Mouse (Mus musculus) heart, postnatal 10 days (tissue): ENCODE measurements around the gene Fam20c. TPM values are rescaled to one million over a fixed set of nuclear protein-coding genes. Genes with fewer than 3 reads are reported as not detected.

Source experiments
- DNase-seq, 2 experiments: peaks; one replicate each; pipeline ENCODE4 v3.0.0; 2021
- intact Hi-C: fragments of 180-260 bp; cut with DNase I; formaldehyde crosslinking; loops from one replicate; pipeline ENCODE4 v1.15.1; 2025
- total RNA-seq, 2 experiments: library from RNA; stranded (reverse); gene quantifications; 2 replicates each; pipeline ENCODE4 v1.2.3; 2021

The Fam20c gene
- 10 to 100 TPM; 11.2 to 14.7 TPM for total RNA-seq

DNA sequence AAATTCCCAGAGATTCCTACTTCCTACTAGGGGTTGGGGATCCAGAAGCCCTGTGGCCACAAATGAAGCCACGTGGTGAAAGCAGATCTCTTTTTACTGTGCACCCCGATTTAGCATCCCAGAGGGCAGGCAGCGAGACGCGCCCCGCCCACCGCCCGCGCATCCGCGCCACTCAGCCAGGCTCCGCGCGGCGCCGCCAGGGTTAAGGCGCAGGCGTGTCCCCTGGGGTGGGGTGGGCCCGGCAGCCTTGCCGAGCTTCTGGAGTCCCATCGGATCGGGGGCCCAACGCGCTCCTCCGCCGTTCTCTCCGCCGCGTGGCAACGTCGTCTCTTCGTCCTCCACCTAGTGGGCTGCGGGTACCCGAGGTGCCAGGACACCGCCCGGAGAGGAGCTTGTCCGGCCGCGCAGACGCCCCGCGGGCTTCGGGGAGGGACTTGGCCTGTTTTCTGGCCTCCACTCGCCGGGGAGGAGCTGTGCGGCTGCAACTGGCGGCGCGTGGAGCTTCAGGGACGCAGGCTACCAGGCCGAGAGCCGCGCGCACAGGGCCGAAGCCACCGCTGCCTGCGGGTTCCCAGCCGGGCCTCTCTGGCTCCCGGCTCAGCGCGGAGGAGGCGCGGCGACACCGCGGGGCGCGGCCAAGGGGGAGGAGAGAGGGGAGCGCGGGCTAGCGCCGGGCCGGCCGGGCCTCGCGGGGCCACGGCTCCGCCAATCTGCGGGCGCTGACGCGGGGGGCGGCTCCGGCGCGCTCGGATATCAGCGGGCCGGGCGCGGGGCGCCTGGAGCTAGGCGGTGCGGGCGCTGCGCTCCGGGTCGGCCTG lies at the start of gene Fam20c:
Gene Fam20c, plus strand, starts transcription at position 212 of the 818 bp plus-strand sequence.
- intact Hi-C loops: no loop called here

DNA sequence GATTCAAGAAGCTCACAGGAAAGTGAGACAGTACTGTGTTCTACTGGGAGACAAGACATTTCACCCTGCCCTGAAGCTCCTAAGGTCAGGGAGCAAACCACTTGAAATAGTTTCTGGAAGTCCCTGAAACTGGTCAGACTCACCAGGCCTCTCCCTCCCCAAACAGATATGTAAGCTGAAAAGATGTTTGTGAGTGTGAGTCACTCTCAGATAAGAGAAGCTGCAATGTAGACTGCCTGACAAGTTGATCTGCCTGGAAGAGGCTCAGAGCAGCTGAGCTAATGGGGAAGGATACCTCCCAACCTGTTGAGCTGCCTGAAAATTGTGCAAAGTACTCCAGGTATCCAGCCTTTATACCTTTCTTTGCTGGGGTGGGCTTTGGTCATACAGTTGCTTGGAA lies 46.9 kb upstream of the Fam20c start:
- DNase-seq: no peak
- intact Hi-C loops: no loop called here

More for the DNA sequence above, at the start of gene Fam20c:
- DNase-seq: peak; percentile 86 to 90

DNA sequence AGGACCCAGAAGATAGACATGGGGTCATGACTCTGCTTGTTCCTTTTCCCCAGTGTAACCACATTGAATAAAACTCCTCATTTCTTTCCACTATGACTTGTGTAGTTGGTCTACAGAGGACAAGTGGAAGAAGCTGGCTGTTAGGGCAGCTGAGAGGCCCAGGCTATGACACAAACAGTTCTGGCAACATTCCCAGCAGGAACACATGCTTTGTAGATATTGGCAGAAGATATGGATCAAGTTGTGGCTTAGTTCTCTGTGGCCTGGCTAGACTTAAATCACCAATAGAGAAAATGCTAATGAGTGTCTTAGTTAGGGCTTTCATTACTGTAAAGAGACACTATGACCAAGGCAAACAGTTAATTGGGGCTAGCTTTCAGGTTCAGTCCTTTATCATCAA lies 45.7 kb upstream of the Fam20c start:
- intact Hi-C loops: no loop called here
- no peak for DNase-seq

DNA sequence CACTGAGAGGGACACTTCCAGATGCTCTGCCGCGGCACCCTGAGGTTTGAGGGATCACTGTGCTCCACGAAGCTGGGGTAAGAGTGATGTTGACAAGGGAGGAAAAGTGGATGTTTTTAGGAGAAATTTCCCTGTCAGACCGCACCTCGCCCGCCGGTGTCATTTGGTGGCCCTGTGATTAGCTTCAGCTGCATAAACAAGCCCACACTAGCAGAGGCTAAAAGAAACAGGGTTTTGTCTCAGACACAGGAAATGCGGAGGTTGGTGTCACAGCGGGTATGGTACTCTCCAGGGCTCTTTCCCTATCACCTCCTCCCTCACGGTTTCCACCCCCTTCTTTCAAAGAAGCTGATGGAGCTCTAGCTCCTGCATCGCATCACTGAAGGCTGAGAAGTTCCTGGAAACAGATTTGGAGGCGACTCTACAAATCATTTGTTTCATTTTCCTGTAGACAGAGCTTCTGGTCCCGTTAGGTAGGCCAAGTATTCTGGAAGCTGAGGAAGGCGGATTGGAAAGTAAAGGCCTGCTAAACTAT lies 38.7 kb upstream of the Fam20c start:
- DNase-seq: no peak
- intact Hi-C loops: no loop called here

DNA sequence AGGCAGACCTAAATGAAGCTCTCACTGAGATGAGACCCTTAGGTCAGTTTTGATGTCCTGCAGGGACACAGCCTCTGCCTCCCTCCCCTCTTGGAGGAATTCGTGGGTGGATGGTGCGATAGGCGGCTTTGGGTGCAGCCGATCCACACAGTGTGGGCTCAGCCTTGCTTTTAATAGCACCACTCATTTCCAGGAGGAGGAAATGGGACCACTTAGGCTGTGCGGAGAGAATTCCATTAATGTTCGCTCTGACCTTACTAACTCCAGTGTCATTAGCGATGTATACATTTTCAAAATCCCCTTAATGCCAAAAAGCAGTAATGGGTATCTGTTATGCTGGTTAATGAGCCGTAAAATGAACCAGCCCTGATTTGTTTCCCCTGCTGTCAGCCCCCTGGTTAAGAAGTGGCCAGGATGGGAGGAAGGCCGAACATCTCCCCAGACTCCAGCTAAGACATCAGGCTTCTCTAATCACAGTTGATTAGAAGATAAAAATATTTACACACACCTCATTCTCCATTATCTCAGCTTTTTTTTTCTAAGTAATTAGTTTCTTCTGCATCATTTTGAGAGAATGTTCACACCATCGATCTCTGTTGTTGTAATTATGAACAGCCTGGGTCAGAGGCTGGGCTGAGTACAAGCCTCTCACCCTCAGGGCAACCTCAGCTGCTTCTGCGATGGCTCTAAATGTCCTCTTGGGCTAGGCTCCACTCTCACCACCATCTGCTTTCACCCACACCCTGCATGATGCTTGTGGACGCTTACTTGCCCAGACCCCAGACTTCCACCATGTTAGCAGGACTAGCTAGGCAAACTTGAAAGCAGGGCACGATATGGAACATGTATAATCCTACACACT lies 33.8 kb upstream of the Fam20c start:
- DNase-seq: no peak
- intact Hi-C loops: no loop called here

DNA sequence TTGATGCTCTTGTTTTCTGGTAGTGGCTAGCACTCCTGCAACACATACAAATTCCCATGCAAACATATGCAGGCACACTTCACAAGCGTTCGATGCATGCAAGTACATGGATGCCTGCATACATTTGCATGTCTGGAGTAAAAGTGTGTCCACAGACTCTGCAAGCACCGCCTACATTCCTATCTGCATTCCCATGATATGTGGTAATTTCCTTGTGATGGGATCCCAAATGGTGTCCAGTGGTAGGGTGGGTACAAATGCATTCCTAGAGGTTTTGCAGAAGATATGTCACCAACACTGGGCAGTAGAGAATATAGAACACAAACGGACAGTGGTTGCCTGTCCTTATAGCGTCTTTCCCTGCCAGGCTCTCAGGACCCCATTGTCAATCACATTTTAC lies 29.9 kb upstream of the Fam20c start:
- intact Hi-C loops: no loop called here
- no peak for DNase-seq

DNA sequence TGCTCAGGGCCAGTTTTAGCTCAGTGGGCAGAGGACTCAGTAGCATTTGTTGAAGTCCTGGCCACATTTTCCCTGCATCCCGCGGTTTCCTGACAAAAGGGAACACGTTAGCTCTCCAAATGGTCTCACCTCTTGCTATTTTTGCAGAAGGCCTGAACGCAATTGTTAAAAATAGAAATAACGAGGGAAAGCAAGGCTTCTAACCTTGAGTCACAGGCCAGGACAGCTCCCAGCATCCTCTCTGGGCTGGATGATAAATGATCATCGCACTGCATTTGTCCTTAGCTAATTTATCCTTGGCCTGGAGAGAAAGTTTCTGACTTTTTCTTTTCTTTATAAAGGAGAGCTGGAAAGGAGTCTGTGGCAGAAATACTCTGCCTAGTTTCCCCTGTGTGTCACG lies 29.2 kb upstream of the Fam20c start:
- DNase-seq: peak in 1 of 2 experiments; percentile 21
- intact Hi-C loops: no loop called here

DNA sequence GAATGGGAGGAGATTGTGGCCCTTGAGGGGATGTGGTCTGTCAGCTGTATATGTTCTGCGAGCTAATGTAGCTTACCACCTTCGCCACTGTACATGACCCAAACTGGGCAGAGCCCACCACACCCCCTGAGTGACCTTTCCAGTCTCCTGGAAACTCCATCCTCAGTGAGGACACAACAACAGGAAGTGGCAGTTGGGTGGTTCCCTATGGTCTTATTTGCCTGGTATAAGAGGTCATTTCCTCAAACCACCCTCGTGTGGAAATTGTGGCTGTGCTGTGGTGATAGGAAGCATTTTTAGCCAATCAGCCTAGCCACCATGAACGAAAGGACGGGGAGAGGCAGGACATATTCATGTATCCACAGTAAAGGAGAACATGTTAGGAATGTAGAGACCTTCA lies 23.5 kb upstream of the Fam20c start:
- DNase-seq: no peak
- intact Hi-C loops: no loop called here

DNA sequence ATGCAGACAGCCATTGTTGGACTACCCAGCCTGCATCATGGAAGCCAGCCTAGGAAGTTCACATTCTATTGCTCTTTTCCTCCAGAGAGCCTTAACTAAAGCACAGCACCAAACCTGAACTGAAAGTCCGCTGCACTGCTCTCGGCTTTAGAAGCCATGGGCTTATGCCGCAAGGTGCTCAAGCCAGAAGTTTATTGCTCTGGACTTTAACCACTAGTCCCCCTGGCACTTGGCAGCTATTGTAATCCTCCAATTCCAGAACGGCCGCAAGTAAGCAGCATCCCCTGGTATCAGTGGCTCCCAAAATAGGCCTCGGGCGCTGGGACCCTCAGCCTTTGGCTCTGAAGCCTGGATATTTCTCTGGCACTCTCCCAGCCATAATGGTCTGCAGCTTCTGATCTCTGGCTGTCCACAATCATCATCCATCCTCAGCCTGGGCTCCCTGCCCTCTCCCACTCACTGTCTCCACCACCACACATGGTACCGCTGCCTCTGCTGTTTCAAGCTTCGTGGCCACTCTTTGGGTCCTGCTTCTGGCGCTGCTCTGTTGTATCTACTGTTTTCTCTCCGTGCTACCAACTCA lies 20.9 kb upstream of the Fam20c start:
- peak in 1 of 2 experiments; percentile 35 for DNase-seq
- intact Hi-C loops: no loop called here

DNA sequence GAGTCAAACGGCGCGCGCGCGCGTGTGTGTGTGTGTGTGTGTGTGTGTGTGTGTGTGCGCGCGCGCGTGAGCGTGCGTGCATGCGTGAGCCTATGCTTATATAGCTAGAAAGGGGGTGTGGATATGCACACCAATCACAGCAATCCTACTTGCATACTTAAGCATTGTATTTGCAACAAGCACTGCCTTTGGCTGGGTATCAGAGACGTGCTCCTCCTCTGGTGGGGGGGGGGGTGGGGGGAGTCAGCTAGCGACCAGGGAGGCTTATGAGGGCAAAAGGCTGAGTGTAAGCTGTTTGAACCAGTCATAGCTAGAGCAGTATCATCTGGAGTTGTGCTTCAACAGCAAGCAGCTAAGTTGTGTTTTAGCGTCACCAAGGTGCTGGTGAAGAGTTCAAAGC lies 20.3 kb upstream of the Fam20c start:
- intact Hi-C loops: no loop called here
- DNase-seq: no peak

DNA sequence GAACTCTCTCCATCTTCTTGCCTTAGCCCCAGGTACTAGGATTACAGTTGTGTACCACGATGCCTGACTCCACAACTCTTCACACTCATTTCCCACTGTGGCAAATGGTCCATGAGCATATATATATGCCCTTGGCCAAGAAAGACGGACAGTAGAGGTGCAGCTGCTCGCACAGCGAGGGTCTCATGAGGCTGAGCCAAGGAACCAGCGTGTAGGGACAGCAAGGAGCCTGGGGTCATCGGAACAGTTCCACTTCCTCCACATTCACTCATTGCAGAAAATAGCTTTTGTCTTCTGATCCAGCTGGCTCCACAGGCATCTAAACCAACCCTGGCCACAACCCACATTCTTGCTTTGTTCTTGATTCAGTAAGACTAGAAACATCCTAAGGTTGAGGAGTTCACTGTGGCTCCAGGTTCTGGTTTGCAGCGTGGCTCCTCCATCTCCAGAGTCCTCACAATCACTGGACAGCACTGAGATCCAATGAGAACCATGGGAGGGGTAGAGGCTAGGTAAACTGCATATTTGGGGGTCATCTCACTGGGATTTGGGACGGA lies 19.0 kb upstream of the Fam20c start:
- intact Hi-C loops: no loop called here
- no peak for DNase-seq

DNA sequence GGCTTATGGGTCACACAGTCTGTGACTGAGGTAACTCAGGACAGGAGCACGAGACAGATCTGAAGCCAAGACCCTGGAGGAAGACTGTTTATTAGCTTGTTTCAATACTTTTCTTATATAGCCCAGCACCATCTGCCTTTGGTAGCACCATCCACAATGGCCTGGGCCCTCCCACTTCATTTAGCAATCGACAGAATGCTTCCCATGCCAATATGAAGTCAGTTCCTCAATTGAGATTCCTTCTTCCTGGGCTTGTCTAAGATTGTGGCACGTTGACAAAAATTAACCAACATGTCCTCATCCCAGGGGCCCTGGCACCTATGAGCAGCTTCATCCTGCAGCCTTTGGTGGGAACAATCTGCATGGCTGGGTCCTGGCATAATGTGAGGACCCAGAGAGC lies 14.2 kb upstream of the Fam20c start:
- no peak for DNase-seq
- intact Hi-C loops: no loop called here

DNA sequence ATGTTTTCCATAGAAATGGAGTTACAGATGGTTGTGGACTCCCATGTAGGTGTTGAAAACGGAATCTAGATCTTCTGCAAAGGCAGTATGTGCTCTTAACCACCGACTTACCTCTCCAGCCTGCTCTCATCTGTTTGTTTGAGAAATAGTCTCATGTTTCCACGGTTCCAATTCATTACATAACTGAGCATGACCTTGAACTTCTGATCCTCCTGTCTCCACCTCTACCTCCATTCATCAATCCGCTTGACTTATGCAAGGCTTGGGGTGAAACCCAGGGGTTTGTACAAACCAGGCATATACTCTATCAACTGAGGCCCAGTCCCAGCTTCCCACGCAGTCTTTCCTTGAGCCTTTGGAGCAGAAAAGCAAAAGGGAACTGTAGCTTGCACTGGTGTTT lies 12.8 kb upstream of the Fam20c start:
- intact Hi-C loops: no loop called here
- no peak for DNase-seq

DNA sequence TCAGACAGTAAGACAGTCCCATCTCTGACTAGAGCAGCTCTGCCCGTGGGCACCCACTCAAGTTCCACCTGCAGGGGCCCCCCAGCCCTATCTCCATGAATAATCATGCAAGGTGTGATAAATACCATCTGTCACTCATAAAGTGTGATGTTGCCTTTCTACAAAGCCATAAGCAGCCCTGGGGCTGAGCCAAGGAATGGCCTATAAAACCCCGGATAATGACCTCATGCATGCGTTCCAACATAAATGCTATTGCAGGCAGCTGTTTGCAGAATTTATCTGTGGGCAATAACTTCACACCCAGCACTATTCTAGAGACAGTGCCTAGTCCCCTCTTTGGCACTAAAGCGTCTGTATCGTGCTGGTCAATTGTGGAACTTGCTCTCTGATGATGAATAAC lies 12.0 kb upstream of the Fam20c start:
- intact Hi-C loops: no loop called here
- DNase-seq: no peak

DNA sequence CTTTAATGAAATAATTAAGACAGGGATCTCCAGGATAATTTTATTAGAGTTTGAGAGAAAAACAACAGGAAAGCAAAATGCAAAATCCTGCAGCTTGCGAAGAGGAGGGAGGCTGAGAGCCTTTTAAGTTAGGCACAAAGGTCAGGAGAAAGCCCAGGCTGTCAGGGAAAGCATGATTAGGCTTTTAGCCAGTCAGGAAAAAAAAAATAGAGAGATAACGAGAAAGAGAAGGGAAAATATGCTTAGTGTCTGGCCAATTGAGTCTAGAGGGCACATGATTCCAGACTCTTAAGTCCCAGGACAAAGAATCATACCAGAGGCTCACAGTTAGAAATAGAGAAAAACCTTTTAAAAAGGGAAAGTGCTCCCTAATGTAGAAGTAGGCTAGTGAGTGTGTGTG lies 10.7 kb upstream of the Fam20c start:
- DNase-seq: no peak
- intact Hi-C loops: no loop called here

DNA sequence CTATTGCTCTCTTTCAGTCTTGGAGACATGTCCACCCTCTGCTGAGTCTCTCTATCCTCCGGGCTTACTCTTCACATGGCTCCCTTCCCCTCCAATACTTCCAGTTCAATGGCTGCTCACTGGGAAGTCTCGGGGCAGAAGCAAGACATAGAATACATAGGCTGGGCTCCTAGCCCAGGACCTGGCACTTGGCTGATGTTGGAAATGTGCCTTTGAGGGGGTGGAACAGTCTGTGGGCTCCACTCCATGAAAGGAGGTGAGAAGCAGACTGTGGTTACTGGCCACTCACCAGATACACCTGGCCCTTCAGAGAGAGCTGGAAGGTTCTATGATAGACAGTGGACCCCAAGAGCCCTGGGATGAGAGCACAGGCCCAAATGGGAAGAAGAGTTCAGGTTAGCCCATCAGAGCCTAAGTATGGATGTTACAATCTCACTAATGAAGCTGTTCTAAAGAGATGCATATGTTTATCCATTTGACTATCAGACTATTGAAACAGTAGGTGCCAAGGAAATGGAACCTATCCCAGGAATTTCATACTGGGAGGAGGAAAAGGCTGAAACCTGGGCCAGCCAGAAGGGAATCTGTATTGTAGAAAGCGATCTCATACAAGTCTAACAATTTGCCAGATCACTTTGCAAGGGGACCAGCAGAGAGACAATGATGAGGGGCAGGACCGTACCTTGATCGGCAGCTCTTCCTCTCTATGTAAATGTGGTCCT lies 8.8 kb upstream of the Fam20c start:
- intact Hi-C loops: no loop called here
- DNase-seq: peak in 1 of 2 experiments; percentile 16

DNA sequence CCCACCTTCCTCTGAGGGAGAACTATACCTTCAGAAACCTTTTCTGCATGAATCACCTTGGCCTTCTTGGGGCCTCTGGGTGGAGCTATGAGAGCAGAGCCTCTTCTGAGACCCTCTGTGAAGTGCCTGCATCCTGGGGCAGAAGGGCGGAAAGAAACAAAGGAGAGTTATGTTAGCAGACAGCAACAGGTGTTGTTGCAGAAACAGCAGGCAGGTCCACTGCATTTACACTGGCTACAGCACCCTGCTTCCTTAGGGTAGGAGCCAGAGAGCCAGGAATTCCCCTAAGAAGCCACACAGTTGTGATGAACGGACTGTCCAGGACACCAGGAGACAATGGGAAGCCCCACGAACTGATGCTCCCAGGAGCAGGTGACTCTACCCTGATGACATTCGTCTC lies 1.0 kb upstream of the Fam20c start:
- intact Hi-C loops: no loop called here
- DNase-seq: no peak

DNA sequence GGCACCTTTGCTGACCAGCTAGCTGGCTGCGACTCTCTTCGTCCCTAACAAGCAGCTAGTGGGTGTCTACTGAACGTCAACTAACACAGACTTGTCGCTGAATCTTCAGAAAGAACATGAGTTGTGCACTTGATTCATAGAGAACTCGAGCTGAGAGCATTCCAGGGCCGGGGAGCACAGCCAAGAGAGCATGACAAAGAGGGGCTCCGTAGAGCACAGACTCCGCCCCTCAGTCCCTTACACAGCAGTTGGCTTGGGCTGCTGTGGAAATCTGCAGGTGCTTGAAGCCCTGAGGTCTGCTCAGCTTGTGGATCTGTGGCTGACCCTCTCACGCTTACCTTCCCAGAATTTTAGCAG lies 390 bp upstream of the Fam20c start:
- intact Hi-C loops: no loop called here
- DNase-seq: peak; percentile 48 to 50

DNA sequence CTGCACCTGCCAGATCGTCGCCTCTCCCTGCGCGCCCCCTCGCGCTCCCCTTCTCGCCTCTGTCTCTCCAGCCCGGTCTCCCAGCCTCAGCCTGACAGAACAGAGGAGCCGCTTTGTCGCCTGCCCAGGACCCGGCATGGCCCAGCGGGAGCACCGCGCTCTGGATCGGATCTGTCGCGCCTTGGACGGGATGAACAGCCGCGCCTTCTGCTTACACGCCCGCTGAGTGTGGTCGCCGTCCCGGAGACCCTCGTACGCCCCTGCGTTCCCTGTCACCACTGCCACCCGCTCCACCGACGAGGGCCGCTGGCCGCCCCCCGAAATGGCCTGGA lies 773 bp downstream of the Fam20c start:
- intact Hi-C loops: no loop called here

DNA sequence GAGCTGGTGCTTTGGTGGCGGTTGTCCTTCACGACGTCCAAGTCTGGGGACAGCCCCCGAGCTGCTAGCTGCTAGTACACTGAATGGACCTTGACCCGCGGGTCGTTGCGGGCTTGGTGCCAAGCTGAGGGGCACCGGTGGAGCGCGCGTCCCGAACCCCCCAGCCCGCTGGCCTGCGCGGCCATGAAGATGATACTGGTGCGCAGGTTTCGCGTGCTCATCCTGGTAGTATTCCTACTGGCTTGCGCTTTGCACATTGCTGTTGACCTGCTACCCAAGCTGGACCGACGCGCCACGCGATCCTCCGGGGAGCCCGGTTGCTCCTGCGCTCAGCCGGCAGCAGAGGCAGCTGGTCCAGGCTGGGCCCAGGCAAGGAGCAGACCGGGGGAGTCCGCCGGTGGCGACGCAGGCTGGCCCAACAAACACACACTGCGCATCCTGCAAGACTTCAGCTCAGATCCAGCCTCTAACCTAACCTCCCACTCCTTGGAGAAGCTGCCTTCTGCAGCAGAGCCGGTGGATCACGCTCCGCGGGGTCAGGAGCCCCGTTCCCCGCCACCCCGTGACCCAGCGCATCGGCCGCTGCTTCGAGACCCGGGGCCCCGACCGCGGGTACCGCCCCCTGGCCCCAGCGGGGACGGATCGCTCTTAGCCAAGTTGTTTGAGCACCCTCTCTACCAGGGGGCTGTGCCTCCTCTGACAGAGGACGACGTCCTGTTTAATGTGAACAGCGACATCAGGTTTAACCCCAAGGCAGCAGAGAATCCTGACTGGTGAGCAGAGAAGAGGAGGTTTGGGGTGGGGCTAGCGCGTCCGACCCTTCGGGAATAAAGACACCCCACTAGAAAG lies 1.4 kb downstream of the Fam20c start:
- intact Hi-C loops: no loop called here
- peak; percentile 39 to 57 for DNase-seq

More for the DNA sequence above, 773 bp downstream of the Fam20c start:
- no peak for DNase-seq
